Mouse (Mus musculus) liver, embryonic 13.5 days (tissue): ENCODE results near the gene Tsnax. TPM values are rescaled to one million over a fixed set of nuclear protein-coding genes. Genes with fewer than 3 reads are reported as not detected.

Experiments
- microRNA-seq: library from miRNA; unstranded; fragments of <30 nt; microRNA quantifications from one replicate; pipeline ENCODE4, GENCODE M21; 2016
- polyA plus RNA-seq: library from polyadenylated mRNA; unstranded; fragments of >200 nt; fragmentation: Nextera tagmentation; extraction: Ambion mirVana; gene quantifications from 2 replicates; pipeline ENCODE4 v1.2.1, GENCODE M21; 2015

Gene Tsnax
- polyA plus RNA-seq, 1 experiment from 2014 or later, result 53.0 TPM

Small RNA genes within 50 kb of the gene (microRNA-seq; reads per million reads assigned to microRNA genes)
- not detected for gene Gm22197

Other genes with a start within 250 kb of the Tsnax start
- 0.03 TPM in 1 of 2 replicates, not detected in the other for gene Trim67, start 219.9 kb upstream of the Tsnax start, polyA plus RNA-seq
- gene Gnpat, start 150.0 kb upstream of the Tsnax start, polyA plus RNA-seq, result 47.3 and 53.9 TPM in 2 replicates
- 28.9 and 35.3 TPM in 2 replicates for gene 2810004N23Rik, start 149.9 kb upstream of the Tsnax start, polyA plus RNA-seq
- 4.2 and 4.5 TPM in 2 replicates for gene Exoc8, start 115.3 kb upstream of the Tsnax start, polyA plus RNA-seq
- 6.1 and 7.5 TPM in 2 replicates for gene Sprtn, start 115.1 kb upstream of the Tsnax start, polyA plus RNA-seq
- gene Egln1, start 63.7 kb upstream of the Tsnax start, polyA plus RNA-seq, result 2.7 TPM in 2 replicates
- 0.25 and 0.33 TPM in 2 replicates for gene Disc1, start 41.2 kb downstream of the Tsnax start, polyA plus RNA-seq